Comparison of ENCODE assay signal across 20 mouse cellular contexts in the genomic region with DNA sequence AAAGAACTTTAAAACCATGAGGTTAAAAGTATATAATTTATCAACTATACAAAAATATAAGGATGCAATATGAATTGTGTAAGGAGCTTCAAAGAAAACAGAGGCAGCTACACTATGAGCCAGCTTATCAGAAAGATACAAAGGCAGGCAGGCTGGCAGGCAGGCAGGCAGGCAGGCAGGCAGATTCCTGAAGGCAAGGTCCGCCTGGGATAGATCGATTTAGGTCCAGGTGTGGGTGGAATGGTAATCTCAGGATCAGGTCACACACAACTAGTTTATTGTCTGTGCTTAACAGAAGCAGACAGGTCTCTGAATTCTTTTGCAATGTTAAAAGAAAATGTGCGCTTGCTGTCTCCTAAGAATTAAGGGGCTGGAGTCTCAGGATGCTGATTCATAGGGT.
"Had no signal": no experiment of that assay in that cellular context is flagged by ENCODE, and none has a peak within 500 bp of the region (broad histone marks: within the 10 kb centered on the region; RNA-seq: fewer than 3 reads in every experiment).

No protein-coding gene starts in this region.

- H3K27ac ChIP-seq: kidney, embryonic 15.5 days; left cerebral cortex, adult 2 months; liver, embryonic 12.5 days; liver, embryonic 15.5 days; midbrain, embryonic 10.5 days; midbrain, embryonic 13.5 days; neural tube, embryonic 13.5 days; stomach, embryonic 15.5 days had no signal

- ATAC-seq: liver, embryonic 12.5 days; midbrain, embryonic 13.5 days; midbrain, embryonic 16.5 days had no signal

- DNase-seq: kidney, adult 8-10 months; kidney, postnatal 10 days; kidney, postnatal 36 days; layer of hippocampus, postnatal 36 days; lung, adult 18-20 months; retina, postnatal 1 day; right cerebral cortex, postnatal 25 days; spleen, adult 18-20 months; thymus, postnatal 4 days had no signal

- H3K4me2 ChIP-seq: kidney, embryonic 15.5 days; liver, embryonic 12.5 days; liver, embryonic 15.5 days; midbrain, embryonic 13.5 days; neural tube, embryonic 13.5 days; stomach, embryonic 15.5 days had no signal

- H3K27me3 ChIP-seq: kidney, embryonic 15.5 days; liver, embryonic 12.5 days; liver, embryonic 15.5 days; megakaryocyte, embryonic 14.5 days; midbrain, embryonic 13.5 days; neural tube, embryonic 13.5 days; stomach, embryonic 15.5 days had no signal

- H3K9me3 ChIP-seq: kidney, embryonic 15.5 days; liver, embryonic 12.5 days; liver, embryonic 15.5 days; midbrain, embryonic 10.5 days; midbrain, embryonic 13.5 days; neural tube, embryonic 13.5 days; stomach, embryonic 15.5 days had no signal

- H3K36me3 ChIP-seq: kidney, embryonic 15.5 days; liver, embryonic 12.5 days; liver, embryonic 15.5 days; midbrain, embryonic 10.5 days; midbrain, embryonic 13.5 days; neural tube, embryonic 13.5 days; stomach, embryonic 15.5 days had no signal

- H3K4me1 ChIP-seq: kidney, embryonic 15.5 days; liver, embryonic 12.5 days; liver, embryonic 15.5 days; megakaryocyte, embryonic 14.5 days; midbrain, embryonic 13.5 days; stomach, embryonic 15.5 days had no signal

- H3K4me3 ChIP-seq: kidney, embryonic 15.5 days; left cerebral cortex, adult 2 months; liver, embryonic 12.5 days; liver, embryonic 15.5 days; megakaryocyte, embryonic 14.5 days; midbrain, embryonic 10.5 days; midbrain, embryonic 13.5 days; myocyte; neural tube, embryonic 13.5 days; stomach, embryonic 15.5 days had no signal

- H3K9ac ChIP-seq: kidney, embryonic 15.5 days; liver, embryonic 12.5 days; liver, embryonic 15.5 days; midbrain, embryonic 13.5 days; neural tube, embryonic 13.5 days; stomach, embryonic 15.5 days had no signal
